Mouse (Mus musculus): Measurements from ENCODE around the gene Tubb5.

GRCm38 (mm10) chr17:35866911-35867890 is 29.1 kb upstream of the Tubb5 start:
- no peak for TF ChIP-seq CTCF (IDR thresholded peaks at IDR 0.05; ENCODE audit: borderline replicate concordance, insufficient read depth, low read depth, low read length)
- TF ChIP-seq POLR2A (IDR thresholded peaks at IDR 0.05; ENCODE audit: borderline replicate concordance, insufficient read depth, low read length), result no peak
